Mouse (Mus musculus) spleen, postnatal 4 days (tissue): Measurements from ENCODE around the gene Nup93.
A peak's percentile ranks its signal among the peaks of the same experiment; 100 is the strongest.

Experiments
- DNase-seq, 2 experiments: peaks; one replicate each; pipeline ENCODE4 v3.0.0; 2022; ENCODE audit warnings: low spot score in 2 of 2

Nup93 gene

GRCm38 (mm10) chr8:94317249-94317648 lies 102.9 kb downstream of the Nup93 start:
- DNase-seq, result no peak

- no peak for DNase-seq
These were observed 103.3 kb downstream of the Nup93 start for GRCm38 (mm10) chr8:94317691-94318090.

- DNase-seq, result no peak
These were observed 105.7 kb downstream of the Nup93 start for GRCm38 (mm10) chr8:94320036-94320435.

- DNase-seq, result no peak
These were observed 107.7 kb downstream of the Nup93 start for GRCm38 (mm10) chr8:94322083-94322482.

- no peak for DNase-seq
These were observed 108.7 kb downstream of the Nup93 start for GRCm38 (mm10) chr8:94323041-94323440.

- DNase-seq, result peak in 1 of 2 experiments; percentile 38
These were observed 109.7 kb downstream of the Nup93 start for GRCm38 (mm10) chr8:94324071-94324470.

- DNase-seq, result no peak
These were observed 111.7 kb downstream of the Nup93 start for GRCm38 (mm10) chr8:94326016-94326415.

- DNase-seq, result no peak
These were observed 114.8 kb downstream of the Nup93 start, which contains the start of gene Slc12a3 for GRCm38 (mm10) chr8:94328932-94329728. Gene Slc12a3, plus strand, starts transcription at chr8:94329201.

- DNase-seq, result peak; percentile 58 to 78
These were observed 116.4 kb downstream of the Nup93 start for GRCm38 (mm10) chr8:94330733-94331132.

GRCm38 (mm10) chr8:94333345-94333744 lies 119.0 kb downstream of the Nup93 start:
- no peak for DNase-seq

GRCm38 (mm10) chr8:94337559-94337958 lies 123.2 kb downstream of the Nup93 start:
- DNase-seq, result no peak

- no peak for DNase-seq
These were observed 126.4 kb downstream of the Nup93 start for GRCm38 (mm10) chr8:94340796-94341195.

- no peak for DNase-seq
These were observed 128.3 kb downstream of the Nup93 start for GRCm38 (mm10) chr8:94342691-94343090.

GRCm38 (mm10) chr8:94343290-94343689 lies 128.9 kb downstream of the Nup93 start:
- peak; percentile 77 to 92 for DNase-seq

- no peak for DNase-seq
These were observed 129.5 kb downstream of the Nup93 start for GRCm38 (mm10) chr8:94343778-94344320.

- DNase-seq, result no peak
These were observed 131.3 kb downstream of the Nup93 start for GRCm38 (mm10) chr8:94345657-94346056.

GRCm38 (mm10) chr8:94346264-94346663 lies 131.9 kb downstream of the Nup93 start:
- no peak for DNase-seq

GRCm38 (mm10) chr8:94348425-94348824 lies 134.1 kb downstream of the Nup93 start:
- DNase-seq, result no peak

- no peak for DNase-seq
These were observed 139.7 kb downstream of the Nup93 start for GRCm38 (mm10) chr8:94354069-94354531.

- DNase-seq, result peak; percentile 56 to 72
These were observed 140.2 kb downstream of the Nup93 start for GRCm38 (mm10) chr8:94354571-94354970.

GRCm38 (mm10) chr8:94357220-94357619 lies 142.9 kb downstream of the Nup93 start:
- no peak for DNase-seq

GRCm38 (mm10) chr8:94358541-94358940 lies 144.2 kb downstream of the Nup93 start:
- DNase-seq, result no peak

GRCm38 (mm10) chr8:94361774-94362431 lies 147.5 kb downstream of the Nup93 start:
- DNase-seq, result no peak
